Mouse (Mus musculus) olfactory bulb, adult 2 months (tissue): Measurements from ENCODE around the gene Bpnt1.

Experiments used
- CTCF ChIP-seq: fragments of 200-500 bp; IDR thresholded peaks from 2 replicates; pipeline ENCODE4 v1.5.1; 2012; ENCODE audit warnings: low read depth, mild to moderate bottlenecking, low read length, moderate library complexity; ENCODE audit not compliant: insufficient read depth
- POLR2A ChIP-seq: fragments of 200-500 bp; IDR thresholded peaks from 2 replicates; pipeline ENCODE4 v1.6.1; 2012; ENCODE audit warnings: mild to moderate bottlenecking, low read depth, low read length, moderate library complexity; ENCODE audit not compliant: insufficient read depth

DNA sequence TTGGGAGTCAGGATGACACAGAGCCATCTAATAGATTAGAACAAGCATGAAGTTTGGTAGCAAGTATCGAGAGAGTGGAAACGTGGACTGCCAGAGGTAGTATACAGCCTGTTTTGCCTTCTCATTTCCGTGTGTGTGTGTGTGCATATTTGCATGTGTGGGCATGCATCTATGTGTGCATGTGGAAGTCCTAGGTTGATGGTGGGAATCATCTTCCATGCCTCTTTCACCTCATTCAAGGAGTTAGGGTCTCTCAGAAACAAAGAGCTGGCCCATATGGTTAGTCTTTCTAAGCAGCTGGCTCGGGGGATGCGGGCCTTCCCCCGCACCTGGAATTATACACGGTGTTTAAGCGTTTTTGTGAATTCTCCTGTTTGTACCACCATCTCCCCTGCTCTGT is 2.1 kb upstream of the Bpnt1 start:
- no peak for TF ChIP-seq POLR2A
- TF ChIP-seq CTCF, result no peak
